Mouse (Mus musculus): ENCODE measurements around the gene Crisp2.

GRCm38 (mm10) chr17:40811560-40811959 is 4.8 kb upstream of the Crisp2 start:
- TF ChIP-seq EP300 (IDR thresholded peaks at IDR 0.05; ENCODE audit: low read depth) (no peak; the same call in 1 of the 2 replicates), CTCF (IDR thresholded peaks at IDR 0.05; ENCODE audit: low read depth) (no peak)
